Mouse (Mus musculus): ENCODE measurements around the gene Pard3b. TPM values are rescaled to one million over a fixed set of nuclear protein-coding genes. Genes with fewer than 3 reads are reported as not detected.

Gene Pard3b
- polyA plus RNA-seq, 1 experiment from 2014 or later = 7.2 TPM

GRCm38 (mm10) chr1:62076171-62076570 lies 437.5 kb downstream of the Pard3b start:
- no peaks in the 10 kb centered on the region for H3K27me3 ChIP-seq (ENCODE audit: poor library complexity, severe bottlenecking)
- H3K27ac ChIP-seq = no peak overlapping the region
- H3K9me3 ChIP-seq = no peaks in the 10 kb centered on the region
- H3K4me1 ChIP-seq = peaks cover 11% of the 10 kb centered on the region
- 34% methylated on average over 3 of the region's 3 CpGs for WGBS
- no peaks in the 10 kb centered on the region for H3K36me3 ChIP-seq (replicated peaks)
- no peak overlapping the region for H3K4me3 ChIP-seq
- DNase-seq (ENCODE audit: extremely low spot score, low spot score) = no peak

GRCm38 (mm10) chr1:62081129-62081528 lies 442.5 kb downstream of the Pard3b start:
- no peak overlapping the region for H3K27ac ChIP-seq
- H3K36me3 ChIP-seq (replicated peaks) = no peaks in the 10 kb centered on the region
- no peaks in the 10 kb centered on the region for H3K9me3 ChIP-seq
- peaks cover 3% of the 10 kb centered on the region for H3K4me1 ChIP-seq
- DNase-seq (ENCODE audit: extremely low spot score, low spot score) = no peak
- 88% methylated on average over 4 of the region's 4 CpGs for WGBS
- no peak overlapping the region for H3K4me3 ChIP-seq
- no peaks in the 10 kb centered on the region for H3K27me3 ChIP-seq (ENCODE audit: poor library complexity, severe bottlenecking)

GRCm38 (mm10) chr1:62085995-62086394 lies 447.4 kb downstream of the Pard3b start:
- Histone ChIP-seq H3K4me1 (no peaks in the 10 kb centered on the region), H3K27me3 (ENCODE audit: poor library complexity, severe bottlenecking) (no peaks in the 10 kb centered on the region), H3K27ac (no peak overlapping the region), H3K36me3 (replicated peaks) (no peaks in the 10 kb centered on the region), H3K4me3 (no peak overlapping the region), H3K9me3 (no peaks in the 10 kb centered on the region)
- WGBS = 66% methylated on average over 6 of the region's 6 CpGs
- DNase-seq (ENCODE audit: extremely low spot score, low spot score) = no peak

- no peaks in the 10 kb centered on the region for H3K27me3 ChIP-seq (ENCODE audit: poor library complexity, severe bottlenecking)
- no peaks in the 10 kb centered on the region for H3K9me3 ChIP-seq
- no peak overlapping the region for H3K4me3 ChIP-seq
- H3K36me3 ChIP-seq (replicated peaks) = no peaks in the 10 kb centered on the region
- no peaks in the 10 kb centered on the region for H3K4me1 ChIP-seq
- DNase-seq (ENCODE audit: extremely low spot score, low spot score) = no peak
- 74% methylated on average over 10 of the region's 10 CpGs for WGBS
- no peak overlapping the region for H3K27ac ChIP-seq
These were observed 448.8 kb downstream of the Pard3b start for GRCm38 (mm10) chr1:62087464-62087863.

- H3K4me3 ChIP-seq = no peak overlapping the region
- 93% methylated on average over 7 of the region's 7 CpGs for WGBS
These were observed 456.3 kb downstream of the Pard3b start for GRCm38 (mm10) chr1:62094885-62095284.

GRCm38 (mm10) chr1:62122426-62122825 lies 483.8 kb downstream of the Pard3b start:
- Histone ChIP-seq H3K36me3 (replicated peaks) (no peaks in the 10 kb centered on the region), H3K27me3 (ENCODE audit: poor library complexity, severe bottlenecking) (no peaks in the 10 kb centered on the region), H3K4me1 (no peaks in the 10 kb centered on the region), H3K27ac (no peak overlapping the region), H3K9me3 (no peaks in the 10 kb centered on the region), H3K4me3 (no peak overlapping the region)
- WGBS = 95% methylated on average over 1 of the region's 1 CpGs
- no peak for DNase-seq (ENCODE audit: extremely low spot score, low spot score)

More at GRCm38 (mm10) chr1:62094885-62095284, 456.3 kb downstream of the Pard3b start:
- Histone ChIP-seq H3K27ac (no peak overlapping the region), H3K36me3 (replicated peaks) (no peaks in the 10 kb centered on the region), H3K27me3 (ENCODE audit: poor library complexity, severe bottlenecking) (no peaks in the 10 kb centered on the region), H3K9me3 (no peaks in the 10 kb centered on the region), H3K4me1 (no peaks in the 10 kb centered on the region)
- no peak for DNase-seq (ENCODE audit: extremely low spot score, low spot score)

GRCm38 (mm10) chr1:62129186-62129585 lies 490.6 kb downstream of the Pard3b start:
- DNase-seq (ENCODE audit: extremely low spot score, low spot score) = no peak
- Histone ChIP-seq H3K9me3 (no peaks in the 10 kb centered on the region), H3K27ac (no peak overlapping the region), H3K36me3 (replicated peaks) (no peaks in the 10 kb centered on the region), H3K27me3 (ENCODE audit: poor library complexity, severe bottlenecking) (no peaks in the 10 kb centered on the region), H3K4me3 (no peak overlapping the region), H3K4me1 (no peaks in the 10 kb centered on the region)
- WGBS = 93% methylated on average over 2 of the region's 2 CpGs

- no peaks in the 10 kb centered on the region for H3K9me3 ChIP-seq
- no peak for DNase-seq (ENCODE audit: extremely low spot score, low spot score)
- no peaks in the 10 kb centered on the region for H3K27me3 ChIP-seq (ENCODE audit: poor library complexity, severe bottlenecking)
- WGBS = 84% methylated on average over 4 of the region's 4 CpGs
- H3K36me3 ChIP-seq (replicated peaks) = no peaks in the 10 kb centered on the region
- no peak overlapping the region for H3K4me3 ChIP-seq
- H3K4me1 ChIP-seq = no peaks in the 10 kb centered on the region
- H3K27ac ChIP-seq = no peak overlapping the region
These were observed 509.5 kb downstream of the Pard3b start for GRCm38 (mm10) chr1:62148134-62148533.

- Histone ChIP-seq H3K27me3 (ENCODE audit: poor library complexity, severe bottlenecking) (no peaks in the 10 kb centered on the region), H3K4me1 (0 out of 2 replicates have a peak, but pooled peaks cover 2% of the 10 kb centered on the region)
- 92% methylated on average over 6 of the region's 6 CpGs for WGBS
These were observed 510.2 kb downstream of the Pard3b start for GRCm38 (mm10) chr1:62148786-62149185.

GRCm38 (mm10) chr1:62155970-62156369 lies 517.3 kb downstream of the Pard3b start:
- Histone ChIP-seq H3K27ac (no peak overlapping the region), H3K27me3 (ENCODE audit: poor library complexity, severe bottlenecking) (no peaks in the 10 kb centered on the region), H3K36me3 (replicated peaks) (no peaks in the 10 kb centered on the region), H3K4me1 (peaks cover 22% of the 10 kb centered on the region), H3K9me3 (no peaks in the 10 kb centered on the region), H3K4me3 (no peak overlapping the region)
- peak; percentile 33 for DNase-seq (ENCODE audit: extremely low spot score, low spot score)
- WGBS = 66% methylated on average over 1 of the region's 1 CpGs

More at GRCm38 (mm10) chr1:62148786-62149185, 510.2 kb downstream of the Pard3b start:
- DNase-seq (ENCODE audit: extremely low spot score, low spot score) = no peak
- H3K27ac ChIP-seq = no peak overlapping the region
- no peaks in the 10 kb centered on the region for H3K9me3 ChIP-seq
- H3K36me3 ChIP-seq (replicated peaks) = no peaks in the 10 kb centered on the region
- H3K4me3 ChIP-seq = no peak overlapping the region

- no peak overlapping the region for H3K27ac ChIP-seq
- DNase-seq (ENCODE audit: extremely low spot score, low spot score) = no peak
- 97% methylated on average over 2 of the region's 2 CpGs for WGBS
- peaks cover 19% of the 10 kb centered on the region for H3K4me1 ChIP-seq
- no peaks in the 10 kb centered on the region for H3K9me3 ChIP-seq
- no peaks in the 10 kb centered on the region for H3K27me3 ChIP-seq (ENCODE audit: poor library complexity, severe bottlenecking)
- H3K4me3 ChIP-seq = no peak overlapping the region
- no peaks in the 10 kb centered on the region for H3K36me3 ChIP-seq (replicated peaks)
These were observed 521.0 kb downstream of the Pard3b start for GRCm38 (mm10) chr1:62159592-62159991.

- no peak overlapping the region for H3K4me3 ChIP-seq
- DNase-seq (ENCODE audit: extremely low spot score, low spot score) = no peak
- WGBS = 90% methylated on average over 1 of the region's 1 CpGs
- no peaks in the 10 kb centered on the region; the same call in 1 of the 2 replicates for H3K27me3 ChIP-seq (ENCODE audit: poor library complexity, severe bottlenecking)
- H3K4me1 ChIP-seq = peaks cover 8% of the 10 kb centered on the region
- H3K27ac ChIP-seq = no peak overlapping the region
- no peaks in the 10 kb centered on the region for H3K9me3 ChIP-seq
- H3K36me3 ChIP-seq (replicated peaks) = no peaks in the 10 kb centered on the region
These were observed 536.5 kb downstream of the Pard3b start for GRCm38 (mm10) chr1:62175013-62175640.

GRCm38 (mm10) chr1:62181638-62182037 lies 543.0 kb downstream of the Pard3b start:
- Histone ChIP-seq H3K27me3 (ENCODE audit: poor library complexity, severe bottlenecking) (no peaks in the 10 kb centered on the region; the same call in 1 of the 2 replicates), H3K9me3 (no peaks in the 10 kb centered on the region), H3K4me1 (peaks cover 22% of the 10 kb centered on the region), H3K36me3 (replicated peaks) (no peaks in the 10 kb centered on the region), H3K27ac (no peak overlapping the region), H3K4me3 (no peak overlapping the region)
- 18% methylated on average over 5 of the region's 5 CpGs for WGBS
- no peak for DNase-seq (ENCODE audit: extremely low spot score, low spot score)
